Mouse (Mus musculus) gastrocnemius, postnatal 14 days (tissue): ENCODE data around the gene Coro6. TPM values are rescaled to one million over a fixed set of nuclear protein-coding genes. Genes with fewer than 3 reads are reported as not detected.
A peak's percentile ranks its signal among the peaks of the same experiment; 100 is the strongest.

Experiments
- DNase-seq: peaks from one replicate; pipeline ENCODE4 v3.0.0; 2021; ENCODE audit warnings: mixed read lengths
- intact Hi-C: fragments of 180-260 bp; cut with DNase I; formaldehyde crosslinking; loops from one replicate; pipeline ENCODE4 v1.15.1; 2025; ENCODE audit warnings: low total_unique reads
- total RNA-seq, 2 experiments: library from RNA; stranded (reverse); gene quantifications; 2 replicates each; pipeline ENCODE4 v1.2.3; 2021

Coro6 gene
- total RNA-seq, 2 experiments from 2014 or later, result 79.2 to 80.8 TPM

- intact Hi-C loops, result no loop called here
- DNase-seq, result no peak
These were observed 355 bp upstream of the Coro6 start for GRCm38 (mm10) chr11:77461856-77462255.

- intact Hi-C loops, result no loop called here
- no peak for DNase-seq
These were observed 862 bp downstream of the Coro6 start for GRCm38 (mm10) chr11:77463101-77463445.

- DNase-seq, result no peak
- intact Hi-C loops, result no loop called here
These were observed 1.6 kb downstream of the Coro6 start for GRCm38 (mm10) chr11:77463786-77464185.

- intact Hi-C loops, result no loop called here
- DNase-seq, result no peak
These were observed 2.5 kb downstream of the Coro6 start for GRCm38 (mm10) chr11:77464684-77465083.

GRCm38 (mm10) chr11:77465111-77465510, 2.9 kb downstream of the Coro6 start:
- no peak for DNase-seq
- intact Hi-C loops, result no loop called here

GRCm38 (mm10) chr11:77466544-77466943, 4.3 kb downstream of the Coro6 start:
- no peak for DNase-seq
- intact Hi-C loops, result no loop called here

- intact Hi-C loops, result no loop called here
- peak; percentile 80 for DNase-seq
These were observed 4.9 kb downstream of the Coro6 start for GRCm38 (mm10) chr11:77467157-77467556.

GRCm38 (mm10) chr11:77467784-77468183, 5.6 kb downstream of the Coro6 start:
- DNase-seq, result peak; percentile 78
- intact Hi-C loops, result no loop called here

GRCm38 (mm10) chr11:77468397-77468796, 6.2 kb downstream of the Coro6 start:
- intact Hi-C loops, result no loop called here
- DNase-seq, result no peak

- intact Hi-C loops, result no loop called here
- no peak for DNase-seq
These were observed 9.2 kb downstream of the Coro6 start for GRCm38 (mm10) chr11:77471407-77471806.

GRCm38 (mm10) chr11:77472775-77473174, 10.6 kb downstream of the Coro6 start:
- DNase-seq, result no peak
- intact Hi-C loops, result no loop called here

GRCm38 (mm10) chr11:77476216-77476615, 14.0 kb downstream of the Coro6 start:
- DNase-seq, result no peak
- intact Hi-C loops, result no loop called here

- no peak for DNase-seq
- intact Hi-C loops, result no loop called here
These were observed 14.7 kb downstream of the Coro6 start for GRCm38 (mm10) chr11:77476895-77477294.

GRCm38 (mm10) chr11:77483043-77483442, 20.8 kb downstream of the Coro6 start:
- no peak for DNase-seq
- intact Hi-C loops, result no loop called here

GRCm38 (mm10) chr11:77483510-77484255, 21.5 kb downstream of the Coro6 start:
- intact Hi-C loops, result no loop called here
- DNase-seq, result no peak

GRCm38 (mm10) chr11:77485229-77485628, 23.0 kb downstream of the Coro6 start:
- intact Hi-C loops, result no loop called here
- DNase-seq, result no peak

- DNase-seq, result no peak
- intact Hi-C loops, result no loop called here
These were observed 24.6 kb downstream of the Coro6 start for GRCm38 (mm10) chr11:77486798-77487197.

GRCm38 (mm10) chr11:77488771-77489581, 26.8 kb downstream of the Coro6 start:
- intact Hi-C loops, result no loop called here
- DNase-seq, result peak; percentile 23

GRCm38 (mm10) chr11:77489591-77490235, 27.5 kb downstream of the Coro6 start, which contains the start of gene Ankrd13b:
Ankrd13b (minus strand) TSS chr11:77489678.
- peak; percentile 83 for DNase-seq
- intact Hi-C loops, result no loop called here

- intact Hi-C loops, result no loop called here
- DNase-seq, result no peak
These were observed 28.2 kb downstream of the Coro6 start for GRCm38 (mm10) chr11:77490451-77490850.
